Mouse (Mus musculus) stomach, embryonic 16.5 days (tissue): ENCODE results near the gene Atf7ip. TPM values are rescaled to one million over a fixed set of nuclear protein-coding genes. Genes with fewer than 3 reads are reported as not detected.

Source experiments
- ATAC-seq: fragments of 200-750 bp; cut with Nextera tagmentation; 2 replicates; pipeline ENCODE4 v1.8.0; 2017; ENCODE audit warnings: moderate number of reproducible peaks, moderate TSS enrichment; ENCODE audit not compliant: insufficient read depth, low FRiP score
- H3K27ac ChIP-seq: fragments of 300-500 bp; sonication (generic); 2 replicates; pipeline ENCODE4 v1.5.1; 2014; ENCODE audit warnings: low read length
- H3K27me3 ChIP-seq: fragments of 300-500 bp; sonication (generic); 2 replicates; pipeline ENCODE4 v1.6.1; 2014; ENCODE audit warnings: low read length, control low read depth, mixed read lengths; ENCODE audit not compliant: control insufficient read depth, insufficient read depth
- H3K36me3 ChIP-seq: fragments of 300-500 bp; sonication (generic); 2 replicates; pipeline ENCODE4 v1.6.1; 2014; ENCODE audit warnings: low read length; ENCODE audit not compliant: control insufficient read depth, insufficient read depth
- H3K4me1 ChIP-seq: fragments of 300-500 bp; sonication (generic); 2 replicates; pipeline ENCODE4 v1.6.1; 2014; ENCODE audit warnings: low read length, control low read depth, mixed read lengths; ENCODE audit not compliant: control insufficient read depth, insufficient read depth
- H3K4me2 ChIP-seq: fragments of 300-500 bp; sonication (generic); 2 replicates; pipeline ENCODE4 v1.6.1; 2014; ENCODE audit warnings: low read depth, low read length, mixed read lengths
- H3K4me3 ChIP-seq: fragments of 300-500 bp; sonication (generic); replicated peaks from 2 replicates; pipeline ENCODE4 v1.5.1; 2014; ENCODE audit warnings: mild to moderate bottlenecking, low read length
- H3K9ac ChIP-seq: fragments of 300-500 bp; sonication (generic); 2 replicates; pipeline ENCODE4 v1.6.1; 2014; ENCODE audit warnings: low read length
- H3K9me3 ChIP-seq: fragments of 300-500 bp; sonication (generic); replicated peaks from 2 replicates; pipeline ENCODE4 v1.6.1; 2016; ENCODE audit warnings: low read length, control low read depth; ENCODE audit not compliant: control insufficient read depth
- WGBS: fragments of 180-500 bp; shearing (Covaris S2); extraction: QIAGEN DNeasy Blood & Tissue Kit; methylation state at CpG from one replicate; pipeline ENCODE4 v1.1.7; 2014; 5-methylcytosine and 5-hydroxymethylcytosine counted together
- polyA plus RNA-seq: library from polyadenylated mRNA; unstranded; fragments of >200 nt; fragmentation: Nextera tagmentation; extraction: Ambion mirVana; gene quantifications from 2 replicates; pipeline ENCODE4 v1.2.1, GENCODE M21; 2015

The Atf7ip gene
- polyA plus RNA-seq, 1 experiment from 2014 or later = 34.0 TPM

DNA sequence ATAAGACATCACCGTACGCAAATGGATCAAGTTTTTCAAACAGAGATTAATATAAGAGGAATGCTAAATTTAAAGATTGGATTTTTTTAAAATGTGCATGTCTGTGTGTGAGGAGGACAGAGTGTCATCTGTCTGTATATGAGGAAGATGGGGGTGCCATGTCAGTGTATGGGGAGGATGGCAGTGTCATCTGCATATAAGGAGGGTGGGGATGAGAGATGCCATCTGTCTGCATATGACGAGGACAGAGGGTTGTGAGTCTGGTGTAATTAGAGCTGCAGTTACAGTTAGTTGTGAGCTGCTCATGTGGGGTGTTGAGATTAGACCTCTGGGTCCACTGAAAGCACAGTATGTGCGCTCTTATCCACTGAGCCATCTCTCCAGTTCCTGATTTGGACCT is 84.8 kb downstream of the Atf7ip start:
- Histone ChIP-seq H3K9ac (no peak overlapping the region), H3K27me3 (no peaks in the 10 kb centered on the region), H3K4me3 (no peak overlapping the region), H3K36me3 (peaks cover 28% of the 10 kb centered on the region), H3K27ac (no peak overlapping the region), H3K9me3 (no peaks in the 10 kb centered on the region), H3K4me2 (no peak overlapping the region), H3K4me1 (no peaks in the 10 kb centered on the region)
- no peak for ATAC-seq
- WGBS = 87% methylated on average over 4 of the region's 4 CpGs

GRCm38 (mm10) chr6:136594541-136594940 is 88.6 kb downstream of the Atf7ip start:
- Histone ChIP-seq H3K4me1 (no peaks in the 10 kb centered on the region), H3K9me3 (no peaks in the 10 kb centered on the region), H3K4me3 (no peak overlapping the region), H3K27ac (no peak overlapping the region), H3K4me2 (no peak overlapping the region), H3K9ac (no peak overlapping the region), H3K27me3 (no peaks in the 10 kb centered on the region), H3K36me3 (peaks cover 28% of the 10 kb centered on the region)
- ATAC-seq = no peak
- 90% methylated on average over 4 of the region's 4 CpGs for WGBS

GRCm38 (mm10) chr6:136602601-136603000 is 96.6 kb downstream of the Atf7ip start:
- WGBS = 81% methylated on average over 7 of the region's 7 CpGs
- Histone ChIP-seq H3K4me1 (no peaks in the 10 kb centered on the region), H3K36me3 (peaks cover 47% of the 10 kb centered on the region), H3K9me3 (no peaks in the 10 kb centered on the region), H3K4me3 (no peak overlapping the region), H3K9ac (no peak overlapping the region), H3K27me3 (no peaks in the 10 kb centered on the region), H3K27ac (no peak overlapping the region), H3K4me2 (no peak overlapping the region)
- ATAC-seq = no peak

DNA sequence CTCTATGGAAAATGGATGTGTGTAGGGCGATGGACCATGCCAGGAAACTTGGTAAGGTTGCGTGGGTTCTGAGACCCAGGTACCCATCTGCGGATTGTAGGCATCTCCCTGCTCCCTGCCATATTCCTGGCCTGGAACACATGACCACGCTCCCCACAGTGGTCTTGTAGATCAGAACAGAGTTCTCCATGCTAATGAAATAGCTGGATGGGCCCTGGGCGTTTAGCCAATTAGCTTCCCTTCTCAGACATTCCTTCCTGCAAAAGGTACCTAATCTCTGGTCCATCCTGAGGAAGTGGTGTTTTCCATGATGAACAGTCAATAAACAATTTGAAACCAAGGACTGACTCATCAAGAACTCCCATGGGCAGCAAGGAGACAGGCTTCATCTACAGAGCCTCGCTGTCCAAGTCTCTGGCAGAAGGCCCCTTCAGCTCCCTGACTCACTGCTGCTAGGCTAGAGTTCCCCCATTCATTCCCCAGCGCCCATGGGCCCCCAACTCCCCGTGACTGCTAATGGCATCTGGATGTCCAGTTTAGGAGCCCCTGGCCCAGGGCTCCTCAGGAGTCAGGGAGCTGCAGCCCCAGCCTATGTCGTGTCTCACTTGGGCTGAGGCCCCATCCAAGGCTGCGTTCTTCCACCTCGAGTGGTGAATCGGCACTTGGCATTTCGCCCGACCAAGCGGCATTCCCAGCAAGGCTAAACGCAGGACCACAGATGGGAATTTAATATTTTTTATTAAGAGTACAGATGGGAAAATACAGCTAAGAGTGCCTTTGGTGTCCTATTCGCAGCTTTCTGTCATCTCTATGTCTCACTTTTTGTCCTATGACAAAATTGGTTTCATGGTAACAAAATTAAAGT is 105.6 kb downstream of the Atf7ip start:
- ATAC-seq = no peak
- Histone ChIP-seq H3K4me3 (no peak overlapping the region), H3K36me3 (peaks cover 41% of the 10 kb centered on the region), H3K27me3 (no peaks in the 10 kb centered on the region), H3K4me2 (no peak overlapping the region), H3K9me3 (no peaks in the 10 kb centered on the region; the same call in 1 of the 2 replicates), H3K9ac (no peak overlapping the region), H3K4me1 (no peaks in the 10 kb centered on the region), H3K27ac (no peak overlapping the region)
- WGBS = 95% methylated on average over 17 of the region's 17 CpGs

GRCm38 (mm10) chr6:136612312-136612711 is 106.3 kb downstream of the Atf7ip start:
- Histone ChIP-seq H3K9me3 (no peaks in the 10 kb centered on the region; the same call in 1 of the 2 replicates), H3K27ac (no peak overlapping the region), H3K4me1 (no peaks in the 10 kb centered on the region), H3K4me3 (no peak overlapping the region), H3K27me3 (no peaks in the 10 kb centered on the region), H3K4me2 (no peak overlapping the region), H3K9ac (no peak overlapping the region), H3K36me3 (peaks cover 38% of the 10 kb centered on the region)
- WGBS = 95% methylated on average over 3 of the region's 3 CpGs
- ATAC-seq = no peak

DNA sequence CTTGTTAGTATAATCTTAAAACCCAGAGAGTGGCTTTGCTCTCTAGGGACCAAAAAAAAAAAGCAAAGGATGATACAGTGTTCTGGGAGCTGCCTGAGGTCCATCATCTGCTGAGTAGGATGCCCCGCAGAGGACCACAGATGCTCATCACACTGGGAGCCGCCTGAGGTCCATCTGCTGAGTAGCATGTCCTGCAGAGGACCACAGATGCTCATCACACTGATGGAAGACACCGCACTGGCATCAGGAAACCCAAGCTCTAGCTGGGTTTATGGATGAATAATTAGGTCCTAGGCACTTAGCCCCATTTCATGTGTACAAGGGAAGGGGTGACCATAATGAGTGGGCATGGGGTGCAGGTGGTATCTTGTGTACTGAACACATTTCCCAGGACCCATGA is 108.2 kb downstream of the Atf7ip start:
- H3K4me3 ChIP-seq = no peak overlapping the region

GRCm38 (mm10) chr6:136620361-136621139 is 114.6 kb downstream of the Atf7ip start:
- Histone ChIP-seq H3K27me3 (no peaks in the 10 kb centered on the region), H3K4me2 (peak overlapping the region; percentile 42; the same call in 1 of the 2 replicates), H3K36me3 (no peaks in the 10 kb centered on the region), H3K4me3 (no peak overlapping the region), H3K9me3 (no peaks in the 10 kb centered on the region), H3K27ac (no peak overlapping the region), H3K4me1 (no peaks in the 10 kb centered on the region), H3K9ac (no peak overlapping the region)
- 39% methylated on average over 17 of the region's 17 CpGs for WGBS
- peak; percentile 58; the same call in 1 of the 2 replicates for ATAC-seq

More for the DNA sequence above, 108.2 kb downstream of the Atf7ip start:
- Histone ChIP-seq H3K9ac (no peak overlapping the region), H3K4me2 (no peak overlapping the region), H3K9me3 (no peaks in the 10 kb centered on the region; the same call in 1 of the 2 replicates), H3K36me3 (peaks cover 24% of the 10 kb centered on the region), H3K4me1 (no peaks in the 10 kb centered on the region), H3K27me3 (no peaks in the 10 kb centered on the region), H3K27ac (no peak overlapping the region)
- WGBS = 89% methylated on average over 3 of the region's 3 CpGs
- ATAC-seq = no peak

- no peaks in the 10 kb centered on the region for H3K4me1 ChIP-seq
- no peak for ATAC-seq
- H3K4me3 ChIP-seq = no peak overlapping the region
- no peak overlapping the region for H3K4me2 ChIP-seq
- no peaks in the 10 kb centered on the region for H3K36me3 ChIP-seq
- H3K9ac ChIP-seq = no peak overlapping the region
- no peak overlapping the region for H3K27ac ChIP-seq
- 78% methylated on average over 12 of the region's 12 CpGs for WGBS
- no peaks in the 10 kb centered on the region for H3K9me3 ChIP-seq
- H3K27me3 ChIP-seq = no peaks in the 10 kb centered on the region
Observed at GRCm38 (mm10) chr6:136625421-136625820, 119.5 kb downstream of the Atf7ip start.

GRCm38 (mm10) chr6:136629639-136630038 is 123.7 kb downstream of the Atf7ip start:
- Histone ChIP-seq H3K4me3 (no peak overlapping the region), H3K9ac (no peak overlapping the region), H3K27ac (0 out of 2 replicates have a peak overlapping the region, but pooled peaks have one; percentile 18), H3K9me3 (no peaks in the 10 kb centered on the region), H3K27me3 (no peaks in the 10 kb centered on the region), H3K4me2 (no peak overlapping the region), H3K36me3 (no peaks in the 10 kb centered on the region), H3K4me1 (no peaks in the 10 kb centered on the region)
- 73% methylated on average over 5 of the region's 5 CpGs for WGBS
- no peak for ATAC-seq
